Mouse (Mus musculus): ENCODE results near the gene Pcnx2. TPM values are rescaled to one million over a fixed set of nuclear protein-coding genes. Genes with fewer than 3 reads are reported as not detected.

The Pcnx2 gene
- polyA plus RNA-seq, 1 experiment from 2014 or later, result 0.11 TPM

- Histone ChIP-seq H3K27ac (replicated peaks in 1 of 2; ENCODE audit: control insufficient read depth in 1 of 2, insufficient read depth in 1 of 2, low read depth in 2 of 2, low read length in 2 of 2) (no peak overlapping the region), H3K36me3 (ENCODE audit: control insufficient read depth, insufficient read depth, low read length) (no peaks in the 10 kb centered on the region), H3K4me3 (ENCODE audit: control insufficient read depth in 1 of 2, insufficient read depth in 1 of 2, low read depth in 1 of 2, low read length in 2 of 2) (no peak overlapping the region), H3K9ac (ENCODE audit: low read length) (no peak overlapping the region), H3K9me3 (ENCODE audit: control insufficient read depth, low read length) (peaks cover 3% of the 10 kb centered on the region; the same call in 1 of the 2 replicates), H3K27me3 (ENCODE audit: control insufficient read depth, insufficient read depth, low read length) (no peaks in the 10 kb centered on the region), H3K4me1 (ENCODE audit: control insufficient read depth in 2 of 2, insufficient read depth in 2 of 2, low read length in 2 of 2) (peaks cover 13 to 17% of the 10 kb centered on the region in 2 experiments; a peak in 3 of 4 replicates), H3K4me2 (ENCODE audit: low read length) (no peak overlapping the region)
- ATAC-seq (ENCODE audit: insufficient number of reproducible peaks, insufficient read depth, low FRiP score, low read depth), result no peak
- WGBS, result 35% methylated on average over 4 of the region's 4 CpGs
Observed at GRCm38 (mm10) chr8:125716211-125716610, 181.9 kb downstream of the Pcnx2 start.

GRCm38 (mm10) chr8:125711514-125711913 is 186.6 kb downstream of the Pcnx2 start:
- Histone ChIP-seq H3K4me3 (ENCODE audit: control insufficient read depth in 1 of 2, insufficient read depth in 1 of 2, low read depth in 1 of 2, low read length in 2 of 2) (no peak overlapping the region), H3K9me3 (ENCODE audit: control insufficient read depth, low read length) (peaks cover 3% of the 10 kb centered on the region; the same call in 1 of the 2 replicates), H3K36me3 (ENCODE audit: control insufficient read depth, insufficient read depth, low read length) (no peaks in the 10 kb centered on the region), H3K27me3 (ENCODE audit: control insufficient read depth, insufficient read depth, low read length) (no peaks in the 10 kb centered on the region), H3K9ac (ENCODE audit: low read length) (no peak overlapping the region), H3K27ac (replicated peaks in 1 of 2; ENCODE audit: control insufficient read depth in 1 of 2, insufficient read depth in 1 of 2, low read depth in 2 of 2, low read length in 2 of 2) (no peak overlapping the region), H3K4me1 (ENCODE audit: control insufficient read depth in 2 of 2, insufficient read depth in 2 of 2, low read length in 2 of 2) (peaks cover 4 to 6% of the 10 kb centered on the region in 2 experiments; a peak in 2 of 4 replicates), H3K4me2 (ENCODE audit: low read length) (no peak overlapping the region)
- 46% methylated on average over 5 of the region's 5 CpGs for WGBS
- ATAC-seq (ENCODE audit: insufficient number of reproducible peaks, insufficient read depth, low FRiP score, low read depth), result no peak

DNA sequence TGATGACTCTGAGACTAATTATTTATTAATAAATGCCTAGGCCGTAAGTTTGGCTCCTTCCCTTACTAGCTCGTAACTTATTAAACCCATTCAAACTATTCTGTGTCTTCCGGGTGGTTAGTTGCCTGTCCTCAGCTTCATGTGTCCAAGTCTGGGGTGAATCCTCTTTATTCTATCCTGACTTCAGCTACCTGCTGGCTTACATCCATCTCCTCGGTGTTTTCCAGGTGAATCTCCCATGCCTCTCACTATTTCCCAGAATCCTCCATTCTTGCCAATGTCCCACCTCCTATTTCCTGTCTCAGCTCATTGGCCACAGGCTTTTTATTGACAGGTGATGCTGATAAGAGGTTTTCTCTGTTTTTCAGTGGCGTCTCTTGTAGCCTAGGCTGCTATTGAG is 188.9 kb downstream of the Pcnx2 start:
- no peak overlapping the region for H3K27ac ChIP-seq (replicated peaks in 1 of 2; ENCODE audit: control insufficient read depth in 1 of 2, insufficient read depth in 1 of 2, low read depth in 2 of 2, low read length in 2 of 2)
- ATAC-seq (ENCODE audit: insufficient number of reproducible peaks, insufficient read depth, low FRiP score, low read depth), result no peak
- peaks cover 3% of the 10 kb centered on the region; the same call in 1 of the 2 replicates for H3K9me3 ChIP-seq (ENCODE audit: control insufficient read depth, low read length)
- H3K4me1 ChIP-seq (ENCODE audit: control insufficient read depth in 2 of 2, insufficient read depth in 2 of 2, low read length in 2 of 2), result no peaks in the 10 kb centered on the region
- no peaks in the 10 kb centered on the region for H3K27me3 ChIP-seq (ENCODE audit: control insufficient read depth, insufficient read depth, low read length)
- no peak overlapping the region for H3K4me2 ChIP-seq (ENCODE audit: low read length)
- H3K9ac ChIP-seq (ENCODE audit: low read length), result no peak overlapping the region
- WGBS, result 84% methylated on average over 5 of the region's 5 CpGs
- H3K36me3 ChIP-seq (ENCODE audit: control insufficient read depth, insufficient read depth, low read length), result no peaks in the 10 kb centered on the region
- H3K4me3 ChIP-seq (ENCODE audit: control insufficient read depth in 1 of 2, insufficient read depth in 1 of 2, low read depth in 1 of 2, low read length in 2 of 2), result no peak overlapping the region

DNA sequence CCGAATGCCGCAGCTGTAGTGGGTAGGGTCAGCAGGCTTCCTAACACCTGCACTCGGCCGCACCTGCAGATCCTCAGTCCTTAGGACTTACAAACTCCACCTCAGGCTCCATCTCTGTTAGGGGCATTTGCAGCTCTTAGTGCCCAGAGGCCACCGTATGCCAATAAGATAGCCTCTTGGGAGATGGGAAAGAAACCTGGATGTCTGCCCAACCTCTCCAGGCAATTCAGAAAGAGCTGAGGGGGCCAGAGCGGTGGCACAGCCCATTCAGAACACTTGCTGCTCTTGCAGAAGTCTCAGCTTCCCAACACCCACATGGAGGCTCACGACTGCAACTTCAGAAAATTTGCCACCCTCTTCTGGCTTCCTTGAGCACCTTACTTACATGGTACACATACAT is 192.3 kb downstream of the Pcnx2 start:
- Histone ChIP-seq H3K36me3 (ENCODE audit: control insufficient read depth, insufficient read depth, low read length) (no peaks in the 10 kb centered on the region), H3K4me2 (ENCODE audit: low read length) (no peak overlapping the region), H3K4me3 (ENCODE audit: control insufficient read depth in 1 of 2, insufficient read depth in 1 of 2, low read depth in 1 of 2, low read length in 2 of 2) (no peak overlapping the region), H3K27me3 (ENCODE audit: control insufficient read depth, insufficient read depth, low read length) (no peaks in the 10 kb centered on the region), H3K9ac (ENCODE audit: low read length) (no peak overlapping the region), H3K27ac (replicated peaks in 1 of 2; ENCODE audit: control insufficient read depth in 1 of 2, insufficient read depth in 1 of 2, low read depth in 2 of 2, low read length in 2 of 2) (no peak overlapping the region), H3K4me1 (ENCODE audit: control insufficient read depth in 2 of 2, insufficient read depth in 2 of 2, low read length in 2 of 2) (no peaks in the 10 kb centered on the region), H3K9me3 (ENCODE audit: control insufficient read depth, low read length) (no peaks in the 10 kb centered on the region)
- no peak for ATAC-seq (ENCODE audit: insufficient number of reproducible peaks, insufficient read depth, low FRiP score, low read depth)
- 78% methylated on average over 7 of the region's 7 CpGs for WGBS

DNA sequence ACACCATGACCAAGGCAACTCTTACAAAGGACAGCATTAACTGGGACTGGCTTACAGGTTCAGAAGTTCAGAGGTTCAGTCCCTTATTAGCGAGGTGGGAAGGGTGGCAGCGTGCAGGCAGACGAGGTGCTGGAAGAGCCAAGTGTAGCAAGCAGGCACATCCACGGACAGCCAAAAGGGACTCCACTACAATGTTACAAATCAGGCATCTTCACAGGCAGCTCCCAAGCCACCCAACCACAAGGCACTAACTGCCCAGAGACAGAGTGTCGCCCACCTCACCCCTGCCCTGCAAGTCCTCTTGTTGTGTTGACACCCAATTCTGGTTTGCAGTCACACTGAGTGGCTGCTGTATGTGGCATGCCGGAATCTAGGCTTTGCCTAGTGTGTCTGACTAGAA is 193.7 kb downstream of the Pcnx2 start:
- ATAC-seq (ENCODE audit: insufficient number of reproducible peaks, insufficient read depth, low FRiP score, low read depth), result no peak
- H3K36me3 ChIP-seq (ENCODE audit: control insufficient read depth, insufficient read depth, low read length), result no peaks in the 10 kb centered on the region
- no peaks in the 10 kb centered on the region for H3K27me3 ChIP-seq (ENCODE audit: control insufficient read depth, insufficient read depth, low read length)
- H3K9ac ChIP-seq (ENCODE audit: low read length), result no peak overlapping the region
- no peak overlapping the region for H3K4me2 ChIP-seq (ENCODE audit: low read length)
- H3K4me3 ChIP-seq (ENCODE audit: control insufficient read depth in 1 of 2, insufficient read depth in 1 of 2, low read depth in 1 of 2, low read length in 2 of 2), result no peak overlapping the region
- no peaks in the 10 kb centered on the region for H3K4me1 ChIP-seq (ENCODE audit: control insufficient read depth in 2 of 2, insufficient read depth in 2 of 2, low read length in 2 of 2)
- H3K9me3 ChIP-seq (ENCODE audit: control insufficient read depth, low read length), result no peaks in the 10 kb centered on the region
- WGBS, result 86% methylated on average over 6 of the region's 6 CpGs
- no peak overlapping the region for H3K27ac ChIP-seq (replicated peaks in 1 of 2; ENCODE audit: control insufficient read depth in 1 of 2, insufficient read depth in 1 of 2, low read depth in 2 of 2, low read length in 2 of 2)

- H3K4me3 ChIP-seq (ENCODE audit: control insufficient read depth in 1 of 2, insufficient read depth in 1 of 2, low read depth in 1 of 2, low read length in 2 of 2), result no peak overlapping the region
- WGBS, result 72% methylated on average over 15 of the region's 15 CpGs
- no peaks in the 10 kb centered on the region for H3K36me3 ChIP-seq (ENCODE audit: control insufficient read depth, insufficient read depth, low read length)
- H3K4me2 ChIP-seq (ENCODE audit: low read length), result no peak overlapping the region
- H3K27ac ChIP-seq (replicated peaks in 1 of 2; ENCODE audit: control insufficient read depth in 1 of 2, insufficient read depth in 1 of 2, low read depth in 2 of 2, low read length in 2 of 2), result no peak overlapping the region
- H3K9me3 ChIP-seq (ENCODE audit: control insufficient read depth, low read length), result peaks cover 8% of the 10 kb centered on the region; the same call in 1 of the 2 replicates
- no peaks in the 10 kb centered on the region for H3K27me3 ChIP-seq (ENCODE audit: control insufficient read depth, insufficient read depth, low read length)
- H3K4me1 ChIP-seq (ENCODE audit: control insufficient read depth in 2 of 2, insufficient read depth in 2 of 2, low read length in 2 of 2), result no peaks in the 10 kb centered on the region
- no peak for ATAC-seq (ENCODE audit: insufficient number of reproducible peaks, insufficient read depth, low FRiP score, low read depth)
- no peak overlapping the region for H3K9ac ChIP-seq (ENCODE audit: low read length)
Observed at GRCm38 (mm10) chr8:125702868-125703473, 195.1 kb downstream of the Pcnx2 start.

Other genes starting within 250 kb of the Pcnx2 start
- gene Map10, start 228.5 kb downstream of the Pcnx2 start, polyA plus RNA-seq (2014; fragmentation: Nextera tagmentation; extraction: Ambion mirVana), result 7.8 and 8.0 TPM in 2 replicates
- 29.1 and 30.1 TPM in 2 replicates for gene Ntpcr, start 168.4 kb downstream of the Pcnx2 start, polyA plus RNA-seq (2014; fragmentation: Nextera tagmentation; extraction: Ambion mirVana)
- 0.04 and 0.13 TPM in 2 replicates for gene Map3k21, start 12.1 kb upstream of the Pcnx2 start, polyA plus RNA-seq (2014; fragmentation: Nextera tagmentation; extraction: Ambion mirVana)
- 1.1 and 1.9 TPM in 2 replicates for gene Kcnk1, start 96.9 kb upstream of the Pcnx2 start, polyA plus RNA-seq (2014; fragmentation: Nextera tagmentation; extraction: Ambion mirVana)

Data from heart, embryonic 14.5 days (tissue).